In the genomic region with DNA sequence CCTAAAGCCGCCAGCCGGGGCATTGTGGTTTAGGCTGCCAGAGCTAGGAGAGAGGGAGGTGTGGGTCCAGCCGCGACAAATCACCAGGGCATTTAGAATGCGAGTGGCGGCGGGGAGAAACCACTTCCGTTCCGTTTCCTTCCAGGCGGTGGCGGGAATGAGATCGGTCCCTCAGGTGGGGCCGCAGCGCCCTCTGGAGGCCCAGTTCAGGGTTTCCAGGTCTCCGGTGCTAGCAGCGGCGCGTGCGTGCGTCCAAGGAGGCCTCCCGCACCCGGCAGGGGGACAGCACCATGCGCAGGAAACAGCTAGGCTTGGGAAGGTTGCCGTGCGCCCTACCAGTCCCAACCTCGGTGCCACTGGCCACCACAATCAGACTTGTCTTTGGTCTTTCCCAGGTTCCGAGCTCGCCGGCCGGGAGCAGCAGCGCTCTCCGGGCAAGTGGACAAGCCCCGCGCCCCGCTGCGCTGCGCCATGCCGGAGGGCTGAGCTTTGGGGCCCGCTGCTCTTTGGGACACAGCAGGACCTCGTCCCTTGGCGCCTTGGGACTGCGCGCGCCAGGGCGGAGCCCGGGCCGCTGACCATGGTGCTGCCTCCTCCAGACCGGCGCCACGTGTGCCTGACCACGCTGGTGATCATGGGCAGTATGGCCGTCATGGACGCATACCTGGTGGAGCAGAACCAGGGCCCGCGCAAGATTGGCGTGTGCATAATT, we compare ENCODE assay signal across 8 mouse cellular contexts. TPM values are rescaled to one million over a fixed set of nuclear protein-coding genes. Genes with fewer than 3 reads are reported as not detected.
DNase-seq lines count a peak whose midpoint lies in the region; ATAC-seq and TF ChIP-seq lines count a peak whose summit lies in the region.

No protein-coding gene starts in this region.

- TF ChIP-seq EP300 in lung, postnatal 0 days (IDR thresholded peaks at IDR 0.05), result no peak

- peak; percentile 48 for ATAC-seq in Patski
- ATAC-seq in frontal cortex, adult (ENCODE audit: low TSS enrichment), result peak; percentile 78
- peak; percentile 34 for ATAC-seq in hindbrain, embryonic 13.5 days (ENCODE audit: low FRiP score)
- peak; percentile 83 for ATAC-seq in lung, postnatal 0 days

- POLR2A ChIA-PET in Patski (lab: Charles Lee), result no interaction called here

- H3K4me2 ChIP-seq in hindbrain, embryonic 13.5 days, result peak overlapping the region; percentile 89
- H3K4me2 ChIP-seq in lung, postnatal 0 days (replicated peaks; ENCODE audit: low read depth, low read length), result peak overlapping the region; percentile 49

- H3K36me3 ChIP-seq in hindbrain, embryonic 13.5 days, result peaks cover 48% of the 10 kb centered on the region
- H3K36me3 ChIP-seq in lung, postnatal 0 days (ENCODE audit: insufficient read depth, low read length), result no peaks in the 10 kb centered on the region

- DNase-seq in Patski (ENCODE audit: low read depth, low spot score), result no peak
- peak; percentile 91 to 95 for DNase-seq in cerebellum, adult 2 months
- peak; percentile 96 for DNase-seq in layer of hippocampus, postnatal 10 days (ENCODE audit: low spot score in 2 of 2)
- peak; percentile 74 for DNase-seq in lung, postnatal 0 days (ENCODE audit: low spot score)
- peak; percentile 79 for DNase-seq in ovary, postnatal 36 days (ENCODE audit: low spot score)
- peak; percentile 82 to 93 for DNase-seq in thymus, postnatal 10 days (ENCODE audit: low spot score in 2 of 2)

- CTCF ChIA-PET in Patski (lab: Charles Lee), result interaction anchor here (1.2 to 1.3 kb wide), 2 partner anchors 20 to 37 kb away, joined by 3 read pairs; no protein-coding TSS in a partner anchor

- WGBS in cerebellum, adult 2 months, result 2% methylated on average over 56 of the region's 56 CpGs
- 2% methylated on average over 56 of the region's 56 CpGs for WGBS in hindbrain, embryonic 13.5 days
- WGBS in lung, postnatal 0 days, result 3% methylated on average over 47 of the region's 56 CpGs

- H3K4me3 ChIP-seq in cerebellum, adult 2 months (replicated peaks; ENCODE audit: insufficient read depth, low read depth, low read length), result peak overlapping the region; percentile 86
- peak overlapping the region; percentile 79 for H3K4me3 ChIP-seq in hindbrain, embryonic 13.5 days
- peak overlapping the region; percentile 10; the same call in 1 of the 2 replicates for H3K4me3 ChIP-seq in lung, postnatal 0 days (ENCODE audit: low read depth, low read length)

- H3K9me3 ChIP-seq in hindbrain, embryonic 13.5 days, result no peaks in the 10 kb centered on the region
- no peaks in the 10 kb centered on the region for H3K9me3 ChIP-seq in lung, postnatal 0 days (ENCODE audit: low read length)

- 0 out of 2 replicates have a peak, but pooled peaks have one; percentile 10 for TF ChIP-seq POLR2A in cerebellum, adult 2 months (IDR thresholded peaks at IDR 0.05; ENCODE audit: borderline replicate concordance, insufficient read depth, low read length)

- TF ChIP-seq CTCF in Patski (IDR thresholded peaks at IDR 0.05), result no peak
- TF ChIP-seq CTCF in cerebellum, adult 2 months (IDR thresholded peaks at IDR 0.05; ENCODE audit: borderline replicate concordance, insufficient read depth, low read depth, low read length), result peak; percentile 86
- TF ChIP-seq CTCF in lung, postnatal 0 days (IDR thresholded peaks at IDR 0.05), result peak; percentile 78

- no peaks in the 10 kb centered on the region for H3K27me3 ChIP-seq in Patski
- no peaks in the 10 kb centered on the region for H3K27me3 ChIP-seq in cerebellum, adult 2 months (ENCODE audit: control insufficient read depth, insufficient read depth, low read length)
- H3K27me3 ChIP-seq in hindbrain, embryonic 13.5 days, result peaks cover 10% of the 10 kb centered on the region; the same call in 1 of the 2 replicates
- peaks cover 10% of the 10 kb centered on the region; the same call in 1 of the 2 replicates for H3K27me3 ChIP-seq in lung, postnatal 0 days (replicated peaks; ENCODE audit: insufficient read depth, low read length)

- peak overlapping the region; percentile 93 for H3K9ac ChIP-seq in hindbrain, embryonic 13.5 days
- no peak overlapping the region for H3K9ac ChIP-seq in lung, postnatal 0 days (replicated peaks; ENCODE audit: low read depth)

- in situ Hi-C loops in Patski (cut with MboI; ENCODE audit: low pct_unique_long_range_greater_than_20kb), result no loop called here

- H3K27ac ChIP-seq in cerebellum, adult 2 months (ENCODE audit: insufficient read depth, low read length), result no peak overlapping the region
- H3K27ac ChIP-seq in hindbrain, embryonic 13.5 days, result 0 out of 2 replicates have a peak overlapping the region, but pooled peaks have one; percentile 1
- no peak overlapping the region for H3K27ac ChIP-seq in lung, postnatal 0 days (ENCODE audit: low read length)

- H3K4me1 ChIP-seq in cerebellum, adult 2 months (ENCODE audit: control insufficient read depth, insufficient read depth, low read length), result peaks cover 12% of the 10 kb centered on the region; the same call in 1 of the 2 replicates
- peaks cover 34% of the 10 kb centered on the region for H3K4me1 ChIP-seq in hindbrain, embryonic 13.5 days (replicated peaks)
- peaks cover 8% of the 10 kb centered on the region; the same call in 1 of the 2 replicates for H3K4me1 ChIP-seq in lung, postnatal 0 days (ENCODE audit: insufficient read depth, low read depth, low read length)

RNA-seq across cellular contexts. Expression of a gene that starts 2.0 kb away (rescaled TPM):
- 12.3 TPM for polyA plus RNA-seq in Patski (2021)
- polyA plus RNA-seq in cerebellum, adult 2 months (2012; rRNA removed), result 30.9 and 31.3 TPM in 2 replicates
- polyA plus RNA-seq in hindbrain, embryonic 13.5 days (2015; fragmentation: Nextera tagmentation; extraction: Ambion mirVana), result 32.4 and 34.9 TPM in 2 replicates
- total RNA-seq in layer of hippocampus, postnatal 10 days (2021), result 10 to 100 TPM; 30.5 to 33.9 TPM
- polyA plus RNA-seq in lung, postnatal 0 days (2015; fragmentation: Nextera tagmentation; extraction: Ambion mirVana), result 1.2 TPM in 2 replicates

RNA-seq across cellular contexts. Expression of a gene that starts 31.5 kb away (rescaled TPM):
- polyA plus RNA-seq in Patski (2021), result 9.7 TPM
- 1.1 and 1.6 TPM in 2 replicates for polyA plus RNA-seq in cerebellum, adult 2 months (2012; rRNA removed)
- polyA plus RNA-seq in hindbrain, embryonic 13.5 days (2015; fragmentation: Nextera tagmentation; extraction: Ambion mirVana), result 19.9 and 20.7 TPM in 2 replicates
- 1 to 10 TPM; 3.0 to 3.3 TPM for total RNA-seq in layer of hippocampus, postnatal 10 days (2021)
- 2.5 and 2.6 TPM in 2 replicates for polyA plus RNA-seq in lung, postnatal 0 days (2015; fragmentation: Nextera tagmentation; extraction: Ambion mirVana)

RNA-seq across cellular contexts. Expression of a gene that starts 41.6 kb away (rescaled TPM):
- polyA plus RNA-seq in Patski (2021), result 0.17 TPM
- polyA plus RNA-seq in cerebellum, adult 2 months (2012; rRNA removed), result 44.5 and 55.5 TPM in 2 replicates
- polyA plus RNA-seq in hindbrain, embryonic 13.5 days (2015; fragmentation: Nextera tagmentation; extraction: Ambion mirVana), result 47.1 and 48.0 TPM in 2 replicates
- 10 to 100 TPM; 13.5 to 14.1 TPM for total RNA-seq in layer of hippocampus, postnatal 10 days (2021)
- 1,321 and 1,744 TPM in 2 replicates for polyA plus RNA-seq in lung, postnatal 0 days (2015; fragmentation: Nextera tagmentation; extraction: Ambion mirVana)

RNA-seq across cellular contexts. Expression of a gene that starts 47.7 kb away (rescaled TPM):
- polyA plus RNA-seq in Patski (2021), result 101 TPM
- 66.2 and 67.0 TPM in 2 replicates for polyA plus RNA-seq in cerebellum, adult 2 months (2012; rRNA removed)
- polyA plus RNA-seq in hindbrain, embryonic 13.5 days (2015; fragmentation: Nextera tagmentation; extraction: Ambion mirVana), result 324 and 347 TPM in 2 replicates
- total RNA-seq in layer of hippocampus, postnatal 10 days (2021), result 100 to 1,000 TPM; 179 to 183 TPM
- polyA plus RNA-seq in lung, postnatal 0 days (2015; fragmentation: Nextera tagmentation; extraction: Ambion mirVana), result 1,357 and 1,498 TPM in 2 replicates

Comparison
In these comparisons a context has a peak if more than half of its experiments do, and no peak if none do; other contexts are left out.
1. H3K4me3 ChIP-seq: peak in every context shown above with its lines; median percentile 86 in cerebellum, adult 2 months; 79 in hindbrain, embryonic 13.5 days; 10 in lung, postnatal 0 days.
2. RNA of a gene that starts 41.6 kb away (polyA plus RNA-seq): 1,321 to 1,744 TPM in lung, postnatal 0 days, 44.5 to 55.5 TPM in cerebellum, adult 2 months and 47.1 to 48.0 TPM in hindbrain, embryonic 13.5 days; 0.17 TPM in Patski (single experiment); every median in the first group is over 10 times any median in the second.
3. Peak in every context shown above with its lines, with median percentiles within 50 percentile points of each other: ATAC-seq.